Mouse (Mus musculus) embryo, embryonic 10.5 days (tissue): ENCODE measurements around the gene Cep295nl.
"Not testable (repeated sequence)": the region's sequence is repeated elsewhere in the genome, so short reads cannot be mapped to it uniquely, and the experiment has no call there.

Source experiments
- DNase-seq: peaks from one replicate; pipeline ENCODE4 v3.0.0-alpha.2; 2015; ENCODE audit warnings: low spot score

Cep295nl gene

DNA sequence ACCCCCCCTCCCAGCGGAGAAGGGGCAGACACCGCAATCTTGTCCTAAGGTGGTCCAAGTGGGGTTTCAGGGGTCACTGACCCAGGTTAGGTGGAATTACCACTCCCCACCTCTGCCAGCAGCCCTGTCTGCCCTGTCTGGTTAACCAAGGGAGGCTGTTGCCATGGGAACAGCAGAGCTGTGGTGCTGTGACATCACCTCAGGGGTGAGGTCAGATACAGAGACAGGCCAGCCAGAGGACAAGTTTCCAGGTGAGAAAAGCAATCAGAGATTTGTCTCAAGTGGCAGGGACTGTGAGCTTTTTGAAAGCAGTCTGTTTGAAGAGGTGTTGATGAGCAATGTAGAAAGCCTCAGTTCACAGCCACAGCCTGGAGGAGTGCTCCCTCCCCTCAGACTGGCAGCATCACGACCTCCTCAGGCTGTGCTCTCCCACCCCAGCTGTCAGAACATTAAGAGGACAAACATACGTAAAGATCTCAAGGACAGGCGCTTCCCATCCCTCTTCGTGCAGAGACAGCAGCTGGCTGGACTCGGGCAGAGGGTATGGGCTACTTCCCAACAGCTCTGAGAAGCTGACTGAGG, at the start of gene Cep295nl:
TSS of gene Cep295nl (minus strand) at position 101 of the 582 bp plus-strand sequence.
- DNase-seq, result peak; percentile 57

DNA sequence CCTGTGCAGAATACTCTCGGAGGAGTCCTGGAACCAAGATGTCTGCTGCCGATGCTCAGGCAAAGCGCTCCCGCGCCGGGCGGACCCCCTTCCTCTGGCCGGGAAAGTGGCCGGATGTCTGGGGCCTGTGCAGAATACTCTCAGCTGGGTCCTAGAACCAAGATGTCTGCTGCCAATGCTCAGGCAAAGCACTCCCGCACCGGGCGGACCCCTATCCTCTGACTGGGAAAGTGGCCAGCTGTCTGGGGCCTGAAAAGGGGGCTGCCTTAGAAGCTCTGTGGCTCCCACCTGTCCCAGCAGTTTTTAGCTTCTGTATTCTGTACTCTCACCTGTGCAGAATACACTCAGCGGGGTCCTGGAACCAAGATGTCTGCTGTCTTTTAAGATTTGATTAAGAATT, 45.5 kb upstream of the Cep295nl start:
- DNase-seq, result not testable (repeated sequence)

DNA sequence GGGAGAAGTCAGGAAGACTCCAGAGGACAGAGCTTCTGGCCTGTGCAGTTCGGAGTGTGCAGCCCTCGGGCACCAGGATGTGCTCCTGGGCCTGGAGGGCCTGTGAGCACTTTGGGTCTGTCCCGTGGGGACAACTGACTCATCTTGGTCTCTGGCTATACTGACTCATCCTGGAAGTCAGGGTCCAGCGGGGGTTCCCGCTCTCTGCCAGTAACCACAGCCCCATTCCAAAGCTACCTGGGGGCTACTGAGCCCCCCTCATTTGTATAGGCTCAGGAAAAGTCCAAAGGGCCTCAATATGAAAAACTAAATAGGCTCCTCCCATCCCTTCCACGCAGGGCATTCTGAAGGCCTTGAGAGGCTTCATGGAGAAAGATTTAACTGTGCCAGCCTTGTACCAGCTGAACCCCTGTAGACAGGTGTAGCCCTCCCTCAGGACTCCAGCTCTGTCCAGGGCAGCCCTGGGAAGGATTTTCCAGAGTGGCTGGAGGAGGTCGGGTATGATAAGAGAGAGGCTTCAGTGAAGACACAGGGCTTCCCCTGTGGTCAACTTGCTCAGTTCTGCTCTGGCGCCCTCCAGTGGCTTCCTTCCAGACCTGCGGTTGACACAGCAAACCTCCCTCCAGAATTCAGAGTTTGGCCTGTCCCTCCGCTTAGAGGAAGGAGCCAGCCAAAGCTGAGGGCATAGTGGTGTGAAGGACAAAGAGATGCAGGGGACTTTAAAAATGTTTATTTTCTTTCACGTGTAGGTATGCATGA, 37.1 kb upstream of the Cep295nl start:
- peak; percentile 89 for DNase-seq

DNA sequence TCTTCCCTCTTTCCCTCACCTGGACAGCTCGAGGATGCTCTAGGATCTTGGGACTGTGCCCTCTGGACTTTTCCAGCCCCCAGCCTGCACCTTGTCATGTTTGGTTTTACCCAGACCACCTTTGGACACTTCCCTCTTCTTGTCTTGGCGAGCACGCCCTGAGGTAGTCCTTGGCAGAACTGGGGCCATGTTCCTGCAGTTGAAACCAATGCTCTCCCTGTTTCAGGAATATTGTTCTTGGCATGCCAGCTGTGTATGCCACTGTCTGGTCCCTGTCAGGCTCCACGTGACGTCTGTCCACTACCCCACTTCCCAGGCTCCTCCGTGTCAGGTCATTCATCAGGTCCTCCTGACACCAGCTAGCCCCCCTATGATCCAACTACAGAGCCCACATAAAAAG, 36.4 kb upstream of the Cep295nl start:
- DNase-seq, result no peak

DNA sequence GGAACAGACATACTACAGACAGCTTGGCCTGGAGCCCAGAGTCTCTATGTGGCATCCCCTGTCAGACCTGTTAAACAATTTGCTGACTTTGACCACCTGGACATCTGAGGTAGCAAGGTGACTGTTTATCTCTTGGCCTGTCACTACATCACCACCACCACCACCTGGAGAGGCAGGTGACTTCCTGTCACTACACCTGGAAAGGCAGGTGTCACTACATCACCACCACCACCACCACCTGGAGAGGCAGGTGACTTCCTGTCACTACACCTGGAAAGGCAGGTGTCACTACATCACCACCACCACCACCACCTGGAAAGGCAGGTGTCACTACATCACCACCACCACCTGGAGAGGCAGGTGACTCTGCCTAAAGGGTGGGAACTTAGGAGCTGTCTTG, 34.0 kb upstream of the Cep295nl start:
- not testable (repeated sequence) for DNase-seq

DNA sequence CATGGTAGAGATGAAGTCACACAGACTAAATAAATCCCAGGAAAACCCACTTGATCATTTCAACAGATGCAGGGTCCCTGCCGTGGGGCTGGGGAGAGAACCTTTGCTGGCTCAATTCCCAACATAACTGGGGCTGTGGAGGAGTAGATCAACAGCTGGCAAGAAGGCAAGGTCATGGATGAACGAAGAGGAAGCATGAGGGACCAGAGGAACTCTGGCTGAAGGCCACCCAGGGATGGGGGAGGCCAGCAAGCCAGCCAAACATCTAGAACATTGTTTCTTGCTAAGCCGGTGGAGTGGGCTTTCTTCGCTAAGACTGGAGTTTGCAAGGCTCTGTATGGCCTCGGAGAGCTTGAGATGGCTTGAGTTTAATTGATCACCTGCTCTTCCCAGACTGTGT, 33.6 kb upstream of the Cep295nl start:
- DNase-seq, result no peak

DNA sequence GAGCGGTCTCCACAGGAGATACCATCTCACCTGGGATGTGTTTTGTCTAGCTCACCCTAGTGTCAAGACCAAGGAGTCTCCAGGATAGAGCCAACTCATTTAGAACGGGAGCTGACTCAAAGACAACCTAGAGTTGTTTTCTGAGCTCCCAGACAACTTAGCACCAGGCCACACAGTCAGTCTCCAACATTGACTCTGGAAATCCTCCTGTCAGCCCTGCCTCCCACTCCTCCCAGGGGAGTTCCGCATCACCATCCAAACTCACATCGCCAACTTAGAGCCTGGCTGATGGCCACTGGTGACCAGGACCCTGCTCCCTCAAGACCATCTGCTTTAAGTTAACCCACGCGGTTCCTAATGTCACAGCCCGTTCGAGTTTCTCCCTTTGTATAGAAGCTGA, 33.2 kb upstream of the Cep295nl start:
- no peak for DNase-seq

DNA sequence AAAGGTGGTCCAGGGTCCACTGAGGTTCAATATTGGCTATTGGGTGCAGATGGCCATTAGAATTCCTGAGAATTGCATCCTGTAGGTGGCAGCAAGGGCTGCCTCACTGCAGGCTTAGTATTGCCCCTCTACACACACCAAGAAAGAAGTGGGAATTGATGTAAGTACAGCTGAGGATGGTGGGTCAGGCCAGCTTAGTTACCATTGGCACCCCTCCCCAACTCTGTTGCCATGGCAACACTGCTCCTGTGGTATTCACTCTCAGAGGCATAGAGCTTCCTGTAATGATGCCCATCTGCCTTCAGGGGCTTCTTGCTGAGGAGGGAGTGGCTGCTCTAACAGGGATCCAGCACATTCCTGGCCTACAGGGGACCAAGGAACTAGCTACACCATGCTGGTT, 32.7 kb upstream of the Cep295nl start:
- no peak for DNase-seq

DNA sequence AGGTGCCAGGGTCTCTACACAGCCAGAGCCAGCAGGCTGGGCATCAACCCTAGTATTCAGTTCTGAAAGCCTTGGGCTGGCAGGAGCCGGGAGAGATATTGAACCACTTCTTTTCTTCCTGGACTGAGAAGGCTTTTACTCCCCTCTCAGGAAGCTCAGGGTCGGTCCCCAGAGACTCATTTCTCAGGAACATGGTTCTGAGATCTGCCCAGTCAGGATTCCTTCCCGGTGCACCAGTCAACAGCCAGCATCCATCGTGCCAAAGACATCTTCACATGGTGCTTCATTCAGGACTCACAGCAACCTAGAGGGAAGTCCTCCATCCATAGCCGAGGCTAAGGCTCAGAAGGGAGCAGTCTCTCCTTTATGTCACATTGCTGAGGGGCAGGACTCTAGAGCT, 32.2 kb upstream of the Cep295nl start:
- no peak for DNase-seq

DNA sequence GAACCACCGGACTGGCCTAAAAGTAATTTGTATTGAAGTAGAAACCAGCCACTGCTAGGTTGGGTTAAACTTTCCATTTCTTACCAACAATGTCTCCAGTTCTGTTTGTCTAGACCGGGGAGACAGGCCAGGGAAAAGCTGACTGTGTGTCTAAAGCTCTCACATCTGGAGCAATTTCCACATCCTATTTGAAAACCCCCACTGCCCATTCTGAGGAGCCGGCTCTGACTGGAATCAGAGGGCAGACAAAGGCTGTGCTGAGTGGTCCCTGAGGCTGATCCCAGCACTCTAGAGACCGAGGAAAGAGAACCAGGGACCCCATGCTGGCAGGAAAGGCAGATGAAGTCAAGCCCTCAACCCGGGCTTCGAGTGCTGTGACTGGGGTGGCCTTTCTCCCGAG, 30.3 kb upstream of the Cep295nl start:
- no peak for DNase-seq

DNA sequence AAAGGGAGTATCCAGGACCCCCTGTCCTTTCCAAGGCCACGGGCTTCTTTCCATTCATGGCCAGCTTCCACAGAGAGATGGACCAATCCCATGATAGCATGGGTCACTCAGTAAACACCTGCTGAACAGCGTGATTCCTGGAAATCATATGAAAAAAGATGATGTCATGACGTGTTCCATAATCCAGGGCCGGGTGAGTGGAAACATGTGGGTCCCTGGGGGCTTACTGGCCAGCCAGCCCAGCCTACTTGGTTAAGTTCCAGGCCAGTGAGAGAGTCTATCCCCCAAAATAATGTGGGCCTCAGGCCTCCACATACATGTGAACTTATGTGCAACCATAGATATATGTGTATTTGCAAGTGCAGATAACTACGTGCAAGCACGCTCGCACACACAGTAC, 29.6 kb upstream of the Cep295nl start:
- DNase-seq, result no peak

DNA sequence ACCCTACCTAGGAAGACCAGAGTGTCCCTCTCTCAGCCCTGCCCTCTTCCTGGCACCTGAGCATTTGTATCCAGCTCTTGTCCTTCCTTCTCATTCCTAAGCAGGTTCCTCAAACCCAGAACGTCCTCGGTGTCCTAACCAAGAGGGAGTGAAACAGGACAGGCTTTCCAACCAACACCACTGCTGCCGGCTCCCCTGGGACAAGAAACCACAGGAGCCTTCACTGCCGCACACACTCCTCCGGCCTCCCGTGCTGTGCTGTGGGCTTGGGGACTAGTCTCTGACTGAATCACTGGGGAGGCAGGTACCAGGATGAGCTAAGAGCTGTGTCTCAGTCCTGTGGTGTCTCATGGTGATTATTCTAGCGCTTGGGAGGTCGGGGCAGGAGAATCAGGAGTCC, 27.4 kb upstream of the Cep295nl start:
- no peak for DNase-seq

DNA sequence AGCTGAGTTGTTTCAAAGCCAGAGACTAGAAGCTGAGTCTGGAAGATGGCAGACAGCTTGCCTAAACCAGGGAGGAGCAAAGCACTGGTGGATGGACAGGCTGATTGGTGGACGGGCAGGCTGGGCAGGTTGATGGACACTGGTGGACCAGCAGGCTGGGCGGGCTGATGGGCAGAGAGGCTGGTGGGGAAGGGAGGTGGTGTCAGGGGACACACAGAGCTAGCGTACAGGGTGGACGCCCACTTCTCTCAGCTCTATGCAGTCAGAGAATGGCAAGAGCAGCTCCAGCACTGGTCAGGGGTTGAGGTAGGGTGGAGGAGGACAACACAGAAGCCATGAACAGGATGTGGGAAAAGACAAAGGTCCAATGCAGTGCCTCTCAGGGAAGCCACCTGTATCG, 27.0 kb upstream of the Cep295nl start:
- DNase-seq, result no peak

DNA sequence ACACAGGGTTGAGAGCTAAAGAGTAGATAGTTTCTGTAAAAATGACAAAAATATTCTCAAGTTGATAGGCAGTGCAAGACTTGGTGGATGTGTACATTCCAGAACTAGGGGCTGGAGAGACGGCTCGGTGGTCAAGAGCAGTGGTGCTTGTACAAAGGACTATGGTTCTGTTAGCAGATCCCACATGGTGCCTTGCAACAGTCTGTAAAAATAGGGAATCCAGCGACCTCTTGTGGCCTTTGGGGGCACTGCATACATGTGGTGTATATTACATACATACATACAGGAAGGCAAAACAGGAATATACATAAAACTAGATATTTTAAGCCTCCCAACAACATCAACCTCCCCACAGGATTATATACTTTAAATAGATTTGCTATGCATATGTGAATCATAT, 26.0 kb upstream of the Cep295nl start:
- peak; percentile 45 for DNase-seq

DNA sequence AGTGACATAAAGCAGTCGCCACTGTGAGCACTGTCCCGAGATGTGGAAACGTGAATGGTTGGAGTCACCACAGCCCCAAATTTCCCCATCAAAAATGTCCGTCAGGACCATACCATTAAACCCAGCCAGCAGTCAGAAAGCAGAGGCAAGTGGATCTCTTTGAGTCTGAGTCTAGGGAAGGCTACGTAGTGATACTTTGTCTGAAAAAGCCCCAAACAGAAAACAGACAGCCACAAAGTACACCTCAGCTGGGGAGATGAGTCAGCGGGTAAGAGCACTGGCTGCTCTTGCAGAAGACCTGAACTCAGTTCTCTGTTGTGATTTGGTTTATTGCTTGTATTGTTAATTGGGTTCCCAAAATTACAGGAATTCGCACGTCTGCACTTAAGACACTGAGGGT, 24.3 kb upstream of the Cep295nl start:
- no peak for DNase-seq

DNA sequence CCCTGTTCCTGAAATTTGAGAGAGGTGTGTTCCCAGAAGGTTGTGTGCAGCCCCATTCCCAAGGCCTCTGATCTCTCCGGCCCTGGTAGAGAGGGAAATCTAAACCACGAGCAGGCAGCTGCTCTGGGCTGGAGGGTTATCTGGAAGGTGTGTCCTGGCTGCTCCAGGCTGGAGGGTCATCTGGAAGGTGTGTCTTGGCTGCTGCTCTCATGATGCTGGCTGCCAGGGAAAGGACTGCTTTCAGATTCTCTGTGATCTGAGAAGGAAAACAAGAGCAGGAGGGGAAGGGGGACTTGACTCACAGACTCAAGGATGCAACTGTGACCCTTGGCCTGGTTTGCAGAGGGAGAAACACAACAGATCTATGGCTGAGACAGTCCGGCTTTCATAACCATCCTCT, 23.8 kb upstream of the Cep295nl start:
- DNase-seq, result no peak

DNA sequence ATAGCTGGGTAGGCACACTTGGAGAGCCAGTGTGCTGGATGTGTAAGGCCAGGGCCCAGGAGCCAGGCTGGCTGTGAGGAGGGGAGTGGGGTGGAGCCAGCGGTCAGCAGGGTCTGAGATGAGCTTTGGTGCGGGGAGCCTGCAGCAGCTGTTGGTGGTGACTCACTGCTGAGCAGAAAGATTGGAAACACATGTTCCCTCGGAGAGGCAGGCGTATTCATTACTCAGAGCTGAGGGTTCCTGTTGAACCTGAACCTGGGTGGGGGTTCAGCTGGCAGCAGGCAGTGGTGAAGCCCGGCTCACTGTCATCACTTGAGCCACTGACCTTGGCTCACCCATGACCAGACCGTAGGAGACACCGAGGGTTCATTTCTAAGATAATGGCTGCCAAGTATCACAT, 22.9 kb upstream of the Cep295nl start:
- DNase-seq, result peak; percentile 70

DNA sequence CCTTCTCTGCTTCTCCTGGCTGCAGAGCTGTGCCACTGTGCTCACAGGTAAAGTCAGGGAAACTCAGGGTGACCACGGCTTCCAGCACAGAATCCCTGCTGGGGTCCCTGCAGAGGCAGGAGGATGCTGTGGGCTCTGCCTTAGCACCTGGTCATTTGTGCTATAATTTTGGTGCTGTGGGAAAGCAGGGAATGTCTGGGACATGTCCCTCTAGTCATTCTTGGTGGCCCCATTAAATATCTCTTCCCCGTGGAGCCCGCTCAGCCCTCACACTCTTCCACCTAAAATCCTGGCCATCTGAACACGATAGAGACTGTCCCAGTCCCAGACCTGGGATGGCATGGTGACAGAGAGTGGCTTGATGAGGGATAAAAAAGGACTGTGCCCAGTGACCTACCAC, 21.7 kb upstream of the Cep295nl start:
- DNase-seq, result no peak

DNA sequence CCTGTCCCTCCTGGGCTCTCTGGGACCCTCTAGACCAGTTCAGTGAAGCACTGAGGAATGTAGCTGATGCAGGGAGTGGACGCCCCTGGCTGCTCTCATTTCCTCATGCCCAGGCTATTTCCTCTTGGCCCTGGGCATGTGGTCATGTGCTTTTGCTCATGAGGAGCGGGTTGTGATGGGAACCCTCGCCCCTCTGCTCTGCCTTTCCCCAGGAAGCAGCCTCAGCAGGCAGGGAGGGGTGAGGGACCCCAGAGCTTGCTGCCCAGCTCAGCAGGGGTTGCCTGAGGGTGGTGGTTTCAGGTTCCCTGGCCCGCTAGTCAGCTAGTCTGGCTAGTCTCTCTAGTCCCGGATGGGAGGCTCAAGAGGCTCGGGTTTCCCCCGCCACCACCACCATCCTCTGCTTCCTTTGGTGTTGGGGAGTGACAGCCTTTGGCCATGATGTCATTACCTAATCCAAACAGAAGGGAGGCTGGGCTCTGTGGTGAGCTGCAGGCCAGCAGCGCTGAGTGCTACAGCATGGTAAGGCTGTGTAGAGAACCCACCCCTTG, 20.7 kb upstream of the Cep295nl start:
- peak; percentile 77 for DNase-seq

DNA sequence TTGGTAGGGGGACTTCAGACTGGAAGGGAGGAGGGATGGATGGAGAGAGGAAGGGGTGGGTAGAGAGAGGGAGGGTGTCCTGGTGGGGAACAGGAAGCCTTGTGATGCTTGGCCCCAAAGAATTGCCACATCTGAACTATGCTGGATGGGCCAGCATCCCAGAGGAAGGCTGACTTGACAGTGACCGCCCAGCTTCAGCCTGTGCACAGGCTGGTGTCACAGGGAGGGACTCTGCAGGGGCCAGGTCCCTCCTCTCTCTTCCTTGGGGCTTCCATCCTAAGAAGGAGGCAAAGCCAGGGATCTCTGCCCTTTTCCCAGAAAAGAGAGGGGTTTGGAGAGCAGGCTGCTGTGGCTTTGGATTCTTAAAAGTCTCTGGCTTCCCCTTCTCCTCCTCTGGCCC, 20.2 kb upstream of the Cep295nl start:
- no peak for DNase-seq

DNA sequence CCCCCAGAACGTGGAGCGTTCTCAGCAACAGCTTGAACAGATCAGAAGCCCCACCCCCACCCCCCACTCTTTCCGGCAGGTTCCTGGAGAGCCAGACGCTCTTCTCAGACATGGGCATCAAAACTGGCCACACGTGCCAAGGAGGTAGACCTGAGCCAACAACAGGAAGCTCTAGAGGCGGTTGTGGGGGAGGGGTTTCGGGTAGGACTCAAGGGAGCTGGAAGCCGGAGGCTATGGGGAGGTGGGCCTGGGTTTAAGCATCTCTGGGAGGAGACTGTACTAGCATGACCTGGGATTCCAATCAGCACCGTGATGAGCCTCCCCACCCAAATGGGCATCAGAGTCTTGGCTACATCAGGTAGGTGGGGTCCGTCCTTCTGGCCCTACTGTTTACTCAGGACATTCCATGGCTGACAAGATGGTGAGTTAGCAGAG, 18.6 kb upstream of the Cep295nl start:
- DNase-seq, result no peak

DNA sequence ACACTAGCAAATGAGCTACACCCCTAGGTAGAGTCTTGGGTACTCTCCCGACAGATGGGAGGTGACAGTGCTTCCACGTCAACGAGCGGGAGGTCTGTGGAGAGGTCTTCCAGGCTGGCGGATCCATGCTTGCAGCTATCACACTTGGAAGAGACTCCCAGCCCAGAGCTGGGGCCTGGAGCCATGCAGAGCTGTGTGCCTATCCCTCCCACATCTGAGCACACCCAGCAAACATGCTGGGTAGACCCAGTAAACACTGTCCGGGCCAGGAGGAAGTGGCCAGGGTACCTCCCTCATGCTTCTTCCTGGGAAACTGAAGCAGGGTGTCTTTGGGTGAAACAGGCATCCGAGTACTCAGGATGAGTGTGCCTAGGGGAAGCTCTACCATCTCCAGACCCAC, 18.2 kb upstream of the Cep295nl start:
- no peak for DNase-seq

DNA sequence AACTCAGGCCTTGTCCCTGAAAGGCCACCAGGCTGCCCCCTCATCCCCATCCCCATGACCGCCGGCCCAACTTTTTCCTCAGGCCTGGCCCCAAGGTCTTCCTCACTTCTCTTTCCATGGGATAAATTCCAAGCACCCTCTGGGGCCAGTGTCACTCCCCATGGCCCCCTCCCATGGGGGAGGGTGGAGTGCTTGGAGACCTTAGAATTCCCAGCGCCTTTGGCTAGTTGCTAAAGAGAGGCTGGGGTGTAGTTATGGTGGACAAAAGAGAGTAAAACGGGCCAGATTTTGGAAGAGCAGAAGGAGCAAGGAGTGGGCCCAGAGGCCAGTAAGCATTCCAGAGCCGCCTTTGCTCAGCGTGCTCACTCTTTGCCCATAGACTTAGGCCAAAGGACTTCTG, 13.3 kb upstream of the Cep295nl start, which contains the start of gene Timp2:
TSS of gene Timp2 (minus strand) at position 101 of the 400 bp plus-strand sequence.
- peak; percentile 35 for DNase-seq

DNA sequence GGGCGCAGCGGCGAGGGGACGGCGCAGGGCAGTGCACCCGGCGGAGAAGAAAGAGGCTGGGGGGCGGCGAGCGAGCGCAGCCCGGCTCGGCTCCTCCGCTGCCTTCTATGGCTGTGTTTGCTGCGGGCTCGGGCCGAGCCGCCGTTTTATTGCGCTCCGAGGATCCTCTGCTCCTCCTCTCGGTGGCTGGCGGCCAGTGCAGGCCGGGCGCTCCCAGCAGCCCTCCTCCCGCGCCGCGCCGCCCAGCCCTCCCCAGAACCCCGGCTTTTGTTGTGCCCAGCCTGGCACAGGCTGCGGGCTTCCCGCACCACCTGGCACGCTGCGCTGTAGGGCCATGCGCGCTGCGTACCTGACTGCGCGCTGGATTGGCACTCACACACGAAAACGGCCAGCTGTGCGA, 12.9 kb upstream of the Cep295nl start:
- peak; percentile 86 for DNase-seq
